Mouse (Mus musculus): ENCODE results near the gene Dpf2. TPM values are rescaled to one million over a fixed set of nuclear protein-coding genes. Genes with fewer than 3 reads are reported as not detected.

Gene Dpf2
- polyA plus RNA-seq, 1 experiment, result not detected

DNA sequence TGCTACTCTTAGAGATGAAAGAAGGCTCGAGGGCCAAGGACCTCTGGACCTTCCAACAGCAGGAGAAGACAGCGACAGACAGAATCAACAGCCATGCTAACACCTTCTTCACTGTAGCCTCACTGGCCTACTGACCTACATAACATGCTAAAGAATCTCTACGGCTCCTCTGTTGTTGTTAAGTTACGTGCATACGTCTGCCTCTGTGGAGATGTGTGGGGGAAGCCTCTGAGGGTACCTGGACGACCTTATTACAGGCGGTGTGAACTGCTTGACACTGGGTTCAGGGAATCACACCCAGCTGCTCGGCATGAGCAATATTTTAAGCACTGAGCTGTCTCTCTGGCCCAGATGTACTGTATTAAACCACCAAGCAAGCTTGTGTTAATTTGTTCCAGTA, 14.7 kb upstream of the Dpf2 start:
- no peak overlapping the region for H3K4me3 ChIP-seq (ENCODE audit: insufficient read depth, low read depth, low read length)
- H3K4me1 ChIP-seq (ENCODE audit: control insufficient read depth, insufficient read depth, low read length), result peaks cover 9% of the 10 kb centered on the region
- 83% methylated on average over 8 of the region's 8 CpGs for WGBS
- no peak for TF ChIP-seq POLR2A (IDR thresholded peaks at IDR 0.05; ENCODE audit: insufficient read depth, low read depth, low read length)
- no peak for TF ChIP-seq CTCF (IDR thresholded peaks at IDR 0.05; ENCODE audit: insufficient read depth, low read depth, low read length)
- H3K27ac ChIP-seq (ENCODE audit: insufficient read depth, low read depth, low read length), result no peak overlapping the region

- WGBS, result 76% methylated on average over 11 of the region's 11 CpGs
- TF ChIP-seq POLR2A (IDR thresholded peaks at IDR 0.05; ENCODE audit: insufficient read depth, low read depth, low read length) (no peak), CTCF (IDR thresholded peaks at IDR 0.05; ENCODE audit: insufficient read depth, low read depth, low read length) (no peak)
- no peak overlapping the region for H3K27ac ChIP-seq (ENCODE audit: insufficient read depth, low read depth, low read length)
- H3K4me3 ChIP-seq (ENCODE audit: insufficient read depth, low read depth, low read length), result no peak overlapping the region
- peaks cover 9% of the 10 kb centered on the region for H3K4me1 ChIP-seq (ENCODE audit: control insufficient read depth, insufficient read depth, low read length)
Measured at GRCm38 (mm10) chr19:5927026-5927425, 14.2 kb upstream of the Dpf2 start.

DNA sequence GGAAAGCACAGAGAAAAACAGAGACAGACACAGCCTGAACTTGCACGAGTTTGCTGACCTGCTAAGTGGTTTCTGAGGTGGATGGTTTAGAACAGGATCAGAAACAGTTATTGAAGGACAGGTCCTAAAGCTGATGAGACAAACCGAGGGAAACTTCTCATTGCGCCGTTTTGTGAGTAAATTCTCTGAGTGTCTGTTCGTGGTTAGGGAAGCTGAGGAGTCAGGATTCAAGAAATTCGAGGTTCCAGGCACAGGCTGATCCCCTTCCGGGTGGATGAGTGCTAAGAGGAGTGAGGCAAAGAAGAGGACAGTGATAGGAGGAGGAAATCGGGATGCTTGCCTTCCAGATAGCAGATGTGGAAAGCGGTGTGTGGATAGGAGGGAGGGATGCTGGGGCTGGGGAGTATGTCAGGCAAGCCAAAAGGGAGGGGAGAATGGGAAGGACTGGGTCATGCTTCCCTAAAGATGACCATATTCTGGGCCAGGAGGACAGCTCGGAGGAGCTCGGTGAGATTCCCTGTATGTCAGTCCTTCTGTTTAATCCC, 12.6 kb upstream of the Dpf2 start:
- no peak overlapping the region for H3K4me3 ChIP-seq (ENCODE audit: insufficient read depth, low read depth, low read length)
- 36% methylated on average over 11 of the region's 11 CpGs for WGBS
- no peak overlapping the region for H3K27ac ChIP-seq (ENCODE audit: insufficient read depth, low read depth, low read length)
- TF ChIP-seq POLR2A (IDR thresholded peaks at IDR 0.05; ENCODE audit: insufficient read depth, low read depth, low read length), result no peak
- TF ChIP-seq CTCF (IDR thresholded peaks at IDR 0.05; ENCODE audit: insufficient read depth, low read depth, low read length), result no peak
- H3K4me1 ChIP-seq (ENCODE audit: control insufficient read depth, insufficient read depth, low read length), result peaks cover 11% of the 10 kb centered on the region

- peaks cover 11% of the 10 kb centered on the region; the same call in 1 of the 2 replicates for H3K4me1 ChIP-seq (ENCODE audit: control insufficient read depth, insufficient read depth, low read length)
- H3K4me3 ChIP-seq (ENCODE audit: insufficient read depth, low read depth, low read length), result peak within 1 kb of the TSS; percentile 52
- under 1% methylated on average over 18 of the region's 18 CpGs for WGBS
- TF ChIP-seq CTCF (IDR thresholded peaks at IDR 0.05; ENCODE audit: insufficient read depth, low read depth, low read length), result no peak
- no peak; the same call in 1 of the 2 replicates for TF ChIP-seq POLR2A (IDR thresholded peaks at IDR 0.05; ENCODE audit: insufficient read depth, low read depth, low read length)
- no peak within 1 kb of the TSS; the same call in 1 of the 2 replicates for H3K27ac ChIP-seq (ENCODE audit: insufficient read depth, low read depth, low read length)
Measured at GRCm38 (mm10) chr19:5924713-5925093, 11.9 kb upstream of the Dpf2 start, which contains the start of gene Cdc42ep2. Gene Cdc42ep2, minus strand, starts transcription at chr19:5924816.

DNA sequence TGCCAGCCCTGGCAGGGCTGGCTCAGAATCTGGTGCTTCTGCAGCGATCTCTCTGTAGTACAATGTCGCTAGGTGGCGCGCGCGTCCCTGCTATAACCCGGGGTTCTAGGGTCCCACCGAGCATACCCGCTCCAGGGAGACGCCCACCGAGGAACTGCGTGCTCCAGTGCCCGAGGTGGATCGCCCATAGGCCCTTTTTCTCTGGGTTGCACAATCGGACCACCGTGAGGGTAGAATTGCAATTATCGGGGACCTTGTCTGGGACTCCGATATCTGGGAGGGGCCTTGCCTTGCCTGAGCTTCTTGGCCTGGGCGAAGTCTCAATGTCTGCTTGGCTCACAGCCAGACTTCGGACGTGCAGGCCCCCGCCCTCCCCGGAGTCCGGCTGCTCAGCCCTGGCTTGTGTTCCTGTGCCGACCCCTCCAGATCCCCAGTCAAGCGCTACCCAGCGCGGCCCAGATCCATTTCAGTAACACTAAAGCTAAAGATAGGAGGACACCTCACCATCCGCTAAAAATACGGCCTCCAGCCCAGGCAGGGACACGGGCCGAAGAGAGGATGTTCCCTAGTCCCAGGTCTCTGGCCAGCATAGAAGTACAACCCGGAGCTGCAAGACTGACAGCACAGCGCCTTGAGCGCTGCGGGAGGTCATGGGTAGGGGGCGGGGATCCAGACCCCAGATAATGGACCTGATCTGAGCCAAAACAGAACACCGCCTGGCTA, 11.3 kb upstream of the Dpf2 start:
- TF ChIP-seq POLR2A (IDR thresholded peaks at IDR 0.05; ENCODE audit: insufficient read depth, low read depth, low read length) (no peak), CTCF (IDR thresholded peaks at IDR 0.05; ENCODE audit: insufficient read depth, low read depth, low read length) (peak; percentile 78)
- H3K27ac ChIP-seq (ENCODE audit: insufficient read depth, low read depth, low read length), result no peak overlapping the region; the same call in 1 of the 2 replicates
- peaks cover 11% of the 10 kb centered on the region; the same call in 1 of the 2 replicates for H3K4me1 ChIP-seq (ENCODE audit: control insufficient read depth, insufficient read depth, low read length)
- peak overlapping the region; percentile 52 for H3K4me3 ChIP-seq (ENCODE audit: insufficient read depth, low read depth, low read length)
- under 1% methylated on average over 38 of the region's 38 CpGs for WGBS

GRCm38 (mm10) chr19:5922963-5923362, 10.2 kb upstream of the Dpf2 start:
- Histone ChIP-seq H3K4me3 (ENCODE audit: insufficient read depth, low read depth, low read length) (no peak overlapping the region), H3K4me1 (ENCODE audit: control insufficient read depth, insufficient read depth, low read length) (peaks cover 11% of the 10 kb centered on the region; the same call in 1 of the 2 replicates), H3K27ac (ENCODE audit: insufficient read depth, low read depth, low read length) (no peak overlapping the region)
- WGBS, result 97% methylated on average over 3 of the region's 3 CpGs
- TF ChIP-seq CTCF (IDR thresholded peaks at IDR 0.05; ENCODE audit: insufficient read depth, low read depth, low read length), result no peak
- TF ChIP-seq POLR2A (IDR thresholded peaks at IDR 0.05; ENCODE audit: insufficient read depth, low read depth, low read length), result no peak

GRCm38 (mm10) chr19:5922119-5922942, 9.5 kb upstream of the Dpf2 start:
- no peak for TF ChIP-seq POLR2A (IDR thresholded peaks at IDR 0.05; ENCODE audit: insufficient read depth, low read depth, low read length)
- 79% methylated on average over 15 of the region's 15 CpGs for WGBS
- no peak overlapping the region for H3K4me3 ChIP-seq (ENCODE audit: insufficient read depth, low read depth, low read length)
- no peak overlapping the region for H3K27ac ChIP-seq (ENCODE audit: insufficient read depth, low read depth, low read length)
- H3K4me1 ChIP-seq (ENCODE audit: control insufficient read depth, insufficient read depth, low read length), result peaks cover 11% of the 10 kb centered on the region; the same call in 1 of the 2 replicates

GRCm38 (mm10) chr19:5921715-5922114, 8.9 kb upstream of the Dpf2 start:
- TF ChIP-seq CTCF (IDR thresholded peaks at IDR 0.05; ENCODE audit: insufficient read depth, low read depth, low read length) (no peak), POLR2A (IDR thresholded peaks at IDR 0.05; ENCODE audit: insufficient read depth, low read depth, low read length) (no peak)
- Histone ChIP-seq H3K27ac (ENCODE audit: insufficient read depth, low read depth, low read length) (no peak overlapping the region), H3K4me3 (ENCODE audit: insufficient read depth, low read depth, low read length) (no peak overlapping the region), H3K4me1 (ENCODE audit: control insufficient read depth, insufficient read depth, low read length) (peaks cover 11% of the 10 kb centered on the region; the same call in 1 of the 2 replicates)
- WGBS, result 35% methylated on average over 9 of the region's 9 CpGs

Data from olfactory bulb, adult 2 months (tissue).